Mouse (Mus musculus) kidney, embryonic 16.5 days (tissue): Measurements from ENCODE around the gene Usp34. TPM values are rescaled to one million over a fixed set of nuclear protein-coding genes. Genes with fewer than 3 reads are reported as not detected.
A peak's percentile ranks its signal among the peaks of the same experiment; 100 is the strongest.

Experiments
- ATAC-seq: fragments of 200-750 bp; cut with Nextera tagmentation; 2 replicates; pipeline ENCODE4 v1.8.0; 2017; ENCODE audit warnings: moderate TSS enrichment; ENCODE audit not compliant: low FRiP score, low TSS enrichment
- H3K27ac ChIP-seq: fragments of 300-500 bp; sonication (generic); 2 replicates; pipeline ENCODE4 v1.5.1; 2014; ENCODE audit warnings: low read length
- H3K27me3 ChIP-seq: fragments of 300-500 bp; sonication (generic); 2 replicates; pipeline ENCODE4 v1.6.1; 2014; ENCODE audit warnings: low read length, control low read depth, mixed read lengths; ENCODE audit not compliant: insufficient read depth
- H3K36me3 ChIP-seq: fragments of 300-500 bp; sonication (generic); 2 replicates; pipeline ENCODE4 v1.6.1; 2014; ENCODE audit warnings: low read length, control low read depth, mixed read lengths; ENCODE audit not compliant: insufficient read depth
- H3K4me1 ChIP-seq: fragments of 300-500 bp; sonication (generic); 2 replicates; pipeline ENCODE4 v1.6.1; 2014; ENCODE audit warnings: low read length, control low read depth, mixed read lengths; ENCODE audit not compliant: insufficient read depth
- H3K4me2 ChIP-seq: fragments of 300-500 bp; sonication (generic); replicated peaks from 2 replicates; pipeline ENCODE4 v1.6.1; 2014; ENCODE audit warnings: low read depth, low read length
- H3K4me3 ChIP-seq: fragments of 300-500 bp; sonication (generic); 2 replicates; pipeline ENCODE4 v1.5.1; 2014; ENCODE audit warnings: mild to moderate bottlenecking, low read length
- H3K9ac ChIP-seq: fragments of 300-500 bp; sonication (generic); replicated peaks from 2 replicates; pipeline ENCODE4 v1.6.1; 2014; ENCODE audit warnings: low read length
- H3K9me3 ChIP-seq: fragments of 300-500 bp; sonication (generic); 2 replicates; pipeline ENCODE4 v1.6.1; 2016; ENCODE audit warnings: low read length, control low read depth
- WGBS: fragments of 180-500 bp; shearing (Covaris S2); extraction: QIAGEN DNeasy Blood & Tissue Kit; methylation state at CpG from one replicate; pipeline ENCODE4 v1.1.7; 2014; 5-methylcytosine and 5-hydroxymethylcytosine counted together
- polyA plus RNA-seq: library from polyadenylated mRNA; unstranded; fragments of >200 nt; fragmentation: Nextera tagmentation; extraction: Ambion mirVana; gene quantifications from 2 replicates; pipeline ENCODE4 v1.2.1, GENCODE M21; 2015

Usp34 gene
- 22.4 and 22.5 TPM in 2 replicates for polyA plus RNA-seq

- peak within 1 kb of the TSS; percentile 87 for H3K4me3 ChIP-seq
- under 1% methylated on average over 43 of the region's 80 CpGs for WGBS
- no peaks in the 10 kb centered on the region for H3K9me3 ChIP-seq
- H3K27ac ChIP-seq, result peak within 1 kb of the TSS; percentile 99
- H3K9ac ChIP-seq, result peak within 1 kb of the TSS; percentile 94
- peaks cover 10% of the 10 kb centered on the region; the same call in 1 of the 2 replicates for H3K4me1 ChIP-seq
- H3K4me2 ChIP-seq, result peak within 1 kb of the TSS; percentile 75
- ATAC-seq, result peak; percentile 66
- H3K27me3 ChIP-seq, result no peaks in the 10 kb centered on the region
- H3K36me3 ChIP-seq, result no peaks in the 10 kb centered on the region
Observed at GRCm38 (mm10) chr11:23306764-23307565, at the start of gene Usp34. TSS of gene Usp34 (plus strand) at chr11:23306895.

GRCm38 (mm10) chr11:23259073-23259472 lies 47.6 kb upstream of the Usp34 start:
- peaks cover 22% of the 10 kb centered on the region for H3K36me3 ChIP-seq
- no peak overlapping the region for H3K27ac ChIP-seq
- no peak for ATAC-seq
- H3K4me1 ChIP-seq, result peaks cover 21% of the 10 kb centered on the region; the same call in 1 of the 2 replicates
- no peak overlapping the region for H3K9ac ChIP-seq
- H3K4me2 ChIP-seq, result peak overlapping the region; percentile 30
- H3K27me3 ChIP-seq, result no peaks in the 10 kb centered on the region
- 91% methylated on average over 4 of the region's 4 CpGs for WGBS
- H3K9me3 ChIP-seq, result no peaks in the 10 kb centered on the region
- H3K4me3 ChIP-seq, result no peak overlapping the region

GRCm38 (mm10) chr11:23259481-23259880 lies 47.2 kb upstream of the Usp34 start:
- Histone ChIP-seq H3K27ac (no peak overlapping the region), H3K4me2 (0 out of 2 replicates have a peak overlapping the region, but pooled peaks have one; percentile 30), H3K27me3 (no peaks in the 10 kb centered on the region), H3K36me3 (peaks cover 25% of the 10 kb centered on the region), H3K4me1 (peaks cover 21% of the 10 kb centered on the region; the same call in 1 of the 2 replicates), H3K9me3 (no peaks in the 10 kb centered on the region), H3K9ac (no peak overlapping the region), H3K4me3 (no peak overlapping the region)
- 76% methylated on average over 1 of the region's 1 CpGs for WGBS
- ATAC-seq, result no peak

DNA sequence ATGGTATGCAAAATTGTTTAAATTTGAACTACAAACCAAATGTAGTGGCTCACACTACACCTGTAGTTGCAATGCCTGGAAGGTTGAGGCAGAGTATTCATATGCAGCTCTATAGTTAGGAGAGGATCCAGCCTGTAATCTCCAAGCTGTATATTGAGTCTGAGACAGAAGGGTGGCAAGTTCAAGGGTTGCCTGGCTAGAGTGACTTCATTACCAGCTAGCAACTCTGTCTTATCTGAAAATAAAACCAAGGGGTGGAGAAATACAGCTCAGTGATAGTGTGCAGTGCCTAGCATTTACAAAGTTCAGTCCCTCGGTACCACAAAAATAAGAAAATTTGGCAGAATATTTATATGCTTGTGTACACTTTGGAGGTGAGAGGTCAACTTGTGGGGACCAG lies 46.5 kb upstream of the Usp34 start:
- Histone ChIP-seq H3K27me3 (no peaks in the 10 kb centered on the region), H3K4me3 (no peak overlapping the region), H3K4me2 (no peak overlapping the region), H3K27ac (no peak overlapping the region), H3K9me3 (no peaks in the 10 kb centered on the region), H3K9ac (no peak overlapping the region), H3K4me1 (peaks cover 21% of the 10 kb centered on the region; the same call in 1 of the 2 replicates), H3K36me3 (peaks cover 28% of the 10 kb centered on the region)
- no peak for ATAC-seq
- WGBS, result 84% methylated on average over 1 of the region's 1 CpGs

GRCm38 (mm10) chr11:23261490-23261889 lies 45.2 kb upstream of the Usp34 start:
- ATAC-seq, result no peak
- 66% methylated on average over 3 of the region's 3 CpGs for WGBS
- Histone ChIP-seq H3K9ac (no peak overlapping the region), H3K27ac (no peak overlapping the region), H3K4me3 (no peak overlapping the region), H3K4me1 (peaks cover 21% of the 10 kb centered on the region; the same call in 1 of the 2 replicates), H3K27me3 (no peaks in the 10 kb centered on the region), H3K4me2 (no peak overlapping the region), H3K36me3 (peaks cover 37% of the 10 kb centered on the region), H3K9me3 (no peaks in the 10 kb centered on the region)

- Histone ChIP-seq H3K4me3 (no peak overlapping the region), H3K9ac (no peak overlapping the region), H3K36me3 (peaks cover 37% of the 10 kb centered on the region), H3K27me3 (no peaks in the 10 kb centered on the region), H3K27ac (no peak overlapping the region), H3K4me1 (peaks cover 8% of the 10 kb centered on the region; the same call in 1 of the 2 replicates), H3K4me2 (no peak overlapping the region), H3K9me3 (no peaks in the 10 kb centered on the region)
- no peak for ATAC-seq
Observed at GRCm38 (mm10) chr11:23264949-23265348, 41.7 kb upstream of the Usp34 start.

DNA sequence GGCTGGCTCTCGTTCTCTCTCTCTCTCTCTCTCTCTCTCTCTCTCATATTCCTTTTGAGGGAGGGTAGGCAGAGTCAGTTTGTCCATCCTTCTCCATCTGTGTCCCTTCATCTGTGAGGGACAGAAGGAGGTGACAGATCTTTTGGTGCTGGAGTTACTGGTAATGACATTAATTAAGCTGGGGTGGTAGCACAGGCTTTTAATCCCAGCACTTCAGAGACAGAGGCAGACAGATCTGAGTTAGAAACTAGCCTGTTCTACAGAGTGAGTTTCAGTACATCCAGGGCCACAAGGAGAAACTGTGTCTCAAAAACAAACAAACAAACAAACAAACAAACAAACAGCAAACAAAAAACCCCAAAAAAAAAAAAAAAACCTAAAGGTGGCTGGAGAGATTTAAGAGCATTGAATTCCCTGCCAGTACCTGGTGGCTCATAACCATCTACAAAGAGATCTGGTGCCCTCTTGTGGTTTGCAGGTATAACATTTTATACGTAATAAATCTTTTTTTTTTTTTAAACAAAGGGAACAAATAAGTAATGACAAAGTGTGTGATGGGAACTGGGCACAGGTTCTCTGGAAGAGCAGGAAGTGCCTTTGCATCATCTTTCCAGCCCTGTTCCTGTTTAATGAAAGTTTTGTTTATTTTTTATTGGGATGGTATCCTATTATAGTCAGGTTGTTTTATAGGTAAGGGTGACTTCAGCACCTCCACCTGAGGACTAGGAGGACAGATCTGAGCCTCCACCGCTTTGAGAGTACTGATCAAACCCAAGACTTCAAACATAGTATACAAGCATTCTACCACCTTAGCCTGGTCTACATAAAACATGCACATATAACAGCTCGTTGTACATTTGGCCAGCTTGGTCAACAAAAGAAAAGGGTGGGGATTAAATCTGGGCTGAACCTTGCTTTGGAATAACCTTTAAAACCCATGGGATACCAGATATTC lies 34.6 kb upstream of the Usp34 start:
- Histone ChIP-seq H3K27me3 (no peaks in the 10 kb centered on the region), H3K9me3 (no peaks in the 10 kb centered on the region), H3K9ac (no peak overlapping the region), H3K36me3 (peaks cover 53% of the 10 kb centered on the region), H3K4me1 (no peaks in the 10 kb centered on the region), H3K27ac (no peak overlapping the region), H3K4me2 (no peak overlapping the region), H3K4me3 (no peak overlapping the region)
- 76% methylated on average over 4 of the region's 4 CpGs for WGBS
- ATAC-seq, result no peak

- H3K27ac ChIP-seq, result no peak overlapping the region
- H3K4me3 ChIP-seq, result no peak overlapping the region
- peaks cover 71% of the 10 kb centered on the region for H3K36me3 ChIP-seq
- H3K27me3 ChIP-seq, result no peaks in the 10 kb centered on the region
- no peak overlapping the region for H3K4me2 ChIP-seq
- 73% methylated on average over 3 of the region's 3 CpGs for WGBS
- H3K9ac ChIP-seq, result no peak overlapping the region
- no peak for ATAC-seq
- no peaks in the 10 kb centered on the region for H3K9me3 ChIP-seq
- no peaks in the 10 kb centered on the region for H3K4me1 ChIP-seq
Observed at GRCm38 (mm10) chr11:23275780-23276179, 30.9 kb upstream of the Usp34 start.

DNA sequence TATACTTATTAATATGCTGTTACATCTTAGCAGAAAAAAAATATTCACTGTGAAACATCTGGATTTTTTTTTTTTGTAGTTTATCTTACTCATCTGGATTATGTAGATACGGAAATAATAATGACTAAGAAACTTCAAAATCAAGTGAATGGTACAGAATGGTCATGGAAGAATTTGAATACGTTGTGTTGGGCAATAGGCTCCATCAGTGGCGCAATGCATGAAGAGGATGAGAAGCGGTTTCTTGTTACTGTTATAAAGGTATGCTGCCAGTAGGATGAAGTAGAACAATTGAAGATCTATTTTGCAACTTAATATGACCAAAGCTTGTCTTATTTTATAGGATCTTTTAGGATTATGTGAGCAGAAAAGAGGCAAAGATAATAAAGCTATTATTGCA lies 22.2 kb upstream of the Usp34 start:
- Histone ChIP-seq H3K27me3 (no peaks in the 10 kb centered on the region), H3K4me2 (no peak overlapping the region), H3K9me3 (no peaks in the 10 kb centered on the region), H3K36me3 (peaks cover 66% of the 10 kb centered on the region), H3K27ac (no peak overlapping the region), H3K9ac (no peak overlapping the region), H3K4me3 (no peak overlapping the region), H3K4me1 (no peaks in the 10 kb centered on the region)
- WGBS, result 94% methylated on average over 4 of the region's 4 CpGs
- ATAC-seq, result no peak
